Mouse (Mus musculus): ENCODE data around the gene Lrrc23.

DNA sequence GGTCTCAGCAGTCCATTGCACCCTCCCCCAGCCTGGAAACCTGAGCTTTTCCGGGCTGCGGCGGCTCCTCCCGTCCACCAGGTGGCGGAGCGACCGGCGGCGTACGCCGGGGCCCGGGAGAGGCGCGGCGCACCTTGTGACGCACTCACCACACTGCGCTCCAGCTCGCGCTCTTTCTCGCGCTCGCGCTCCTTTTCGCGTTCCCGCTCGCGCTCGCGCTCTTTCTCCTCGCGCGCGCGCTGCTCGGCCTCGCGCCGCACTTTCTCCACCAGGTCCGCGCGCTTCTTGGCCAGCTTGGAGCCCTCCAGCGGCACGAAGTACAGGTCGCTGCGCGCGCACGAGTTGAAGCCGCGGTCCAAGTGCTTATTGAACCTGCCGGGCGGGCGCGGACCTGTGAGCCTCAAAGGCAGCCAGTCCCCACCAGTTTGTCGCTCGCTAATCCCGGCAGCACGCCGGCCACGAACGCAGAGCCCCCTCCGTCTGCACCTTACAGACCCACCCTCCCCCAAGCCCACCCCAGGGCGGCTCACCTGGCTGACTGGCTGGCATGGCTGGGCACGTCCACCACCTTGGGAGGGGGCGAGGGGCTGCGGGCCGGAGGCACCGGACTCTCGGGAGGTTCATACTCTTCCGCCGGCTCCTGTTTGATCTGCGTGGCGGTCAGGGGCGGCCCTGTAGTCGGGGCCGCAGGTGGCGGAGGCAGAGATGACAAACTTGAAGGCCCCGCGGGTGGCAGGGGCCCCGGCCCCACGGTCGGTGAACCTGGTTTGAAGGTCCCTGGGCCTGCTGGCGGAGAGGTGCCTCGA is 33.8 kb downstream of the Lrrc23 start:
- peak; percentile 70 for TF ChIP-seq POLR2A (IDR thresholded peaks at IDR 0.05; ENCODE audit: insufficient read length, low read depth)
- TF ChIP-seq MYOG (IDR thresholded peaks at IDR 0.05; ENCODE audit: control insufficient read depth in 1 of 3, insufficient read depth in 1 of 3, insufficient read length in 2 of 3, low read depth in 2 of 3) = peak in 1 of 3 experiments; percentile 5
- no peak for TF ChIP-seq MAX (IDR thresholded peaks at IDR 0.05; ENCODE audit: low read depth)
- TF ChIP-seq SRF (IDR thresholded peaks at IDR 0.05; ENCODE audit: control insufficient read depth, insufficient read length, low read depth) = peak; percentile 65
- no peak for TF ChIP-seq USF1 (IDR thresholded peaks at IDR 0.05; ENCODE audit: low read depth)
- TF ChIP-seq POLR2AphosphoS2 (IDR thresholded peaks at IDR 0.05; ENCODE audit: insufficient read length, low read depth) = peak; percentile 97
- no peak for TF ChIP-seq CEBPB (IDR thresholded peaks at IDR 0.05; ENCODE audit: insufficient read depth, poor library complexity, severe bottlenecking)
- TF ChIP-seq E2F4 (IDR thresholded peaks at IDR 0.05; ENCODE audit: insufficient read depth) = peak; percentile 3
- TF ChIP-seq MYOD1 (IDR thresholded peaks at IDR 0.05; ENCODE audit: control insufficient read depth in 1 of 3, insufficient read length in 2 of 3, low read depth in 2 of 3) = no peak
- no peak for TF ChIP-seq TCF12 (IDR thresholded peaks at IDR 0.05; ENCODE audit: insufficient read depth, poor library complexity, severe bottlenecking)

Measured in myocyte (in vitro differentiated cells).